Mouse (Mus musculus) macrophage (primary cell): ENCODE results near the gene Odf4. TPM values are rescaled to one million over a fixed set of nuclear protein-coding genes. Genes with fewer than 3 reads are reported as not detected.
"Not testable (repeated sequence)": the region's sequence is repeated elsewhere in the genome, so short reads cannot be mapped to it uniquely, and the experiment has no call there.

Source experiments
- H3K27ac ChIP-seq: fragments of 350-480 bp; formaldehyde crosslinking; 2 replicates; pipeline ENCODE4 v1.9.0; 2021
- H3K36me3 ChIP-seq: fragments of 350-480 bp; formaldehyde crosslinking; 2 replicates; pipeline ENCODE4 v1.9.0; 2021; ENCODE audit errors: inconsistent target
- H3K4me3 ChIP-seq: fragments of 350-480 bp; formaldehyde crosslinking; 2 replicates; pipeline ENCODE4 v1.9.0; 2021; ENCODE audit errors: inconsistent target
- H3K79me2 ChIP-seq: fragments of 350-480 bp; formaldehyde crosslinking; 2 replicates; pipeline ENCODE4 v1.9.0; 2021; ENCODE audit errors: inconsistent target
- WGBS: methylation state at CpG from one replicate; pipeline ENCODE4 v1.1.7; 2026; ENCODE audit warnings: inconsistent platforms; ENCODE audit not compliant: missing documents; 5-methylcytosine and 5-hydroxymethylcytosine counted together
- polyA plus RNA-seq: library from polyadenylated mRNA; stranded (reverse); fragments of 250-400 nt; gene quantifications from 3 replicates; pipeline ENCODE4 v1.2.4, GENCODE M21; 2018; ENCODE audit warnings: inconsistent platforms
- total RNA-seq, 78 experiments: library from RNA; depleted of rRNA; stranded (reverse); fragments of 250-400 nt; gene quantifications; 1 replicate in 9 of 78; 2 replicates in 24 of 78; 3 replicates in 43 of 78; 4 replicates in 2 of 78; pipeline ENCODE4 v1.2.4; 2018; ENCODE audit warnings: inconsistent platforms in 56 of 78

The Odf4 gene
- total RNA-seq (2018; cell fraction: chromatin; rRNA removed) = not detected
- total RNA-seq (2018; cell fraction: cytosol; rRNA removed) = not detected
- total RNA-seq (2018; cell fraction: nucleus; rRNA removed) = not detected
- polyA plus RNA-seq = not detected in 3 replicates

DNA sequence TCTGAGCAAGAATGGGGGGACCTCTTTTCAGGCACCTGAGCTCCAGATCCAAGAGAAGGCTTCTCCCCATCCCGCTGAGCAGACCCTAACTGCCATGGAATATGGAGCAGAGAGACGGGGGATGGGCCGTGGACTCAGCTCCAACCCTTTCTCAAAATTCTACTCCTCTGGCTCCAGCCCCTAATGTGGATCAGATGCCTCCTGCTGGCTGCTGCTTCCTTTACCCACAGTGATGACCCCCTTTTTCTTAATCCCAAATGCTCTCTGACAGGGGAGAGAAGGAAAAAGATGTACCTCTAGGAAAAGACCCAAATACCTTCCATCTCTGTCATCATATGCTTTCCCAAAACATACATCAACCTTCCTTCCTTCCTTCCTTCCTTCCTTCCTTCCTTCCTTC is at the start of gene Odf4:
Gene Odf4, minus strand, starts transcription at position 101 of the 400 bp plus-strand sequence.
- no peak within 1 kb of the TSS for H3K27ac ChIP-seq
- WGBS = 88% methylated on average over 3 of the region's 3 CpGs
- no peaks in the 10 kb centered on the region for H3K79me2 ChIP-seq
- no peak within 1 kb of the TSS for H3K4me3 ChIP-seq
- H3K36me3 ChIP-seq = no peaks in the 10 kb centered on the region

DNA sequence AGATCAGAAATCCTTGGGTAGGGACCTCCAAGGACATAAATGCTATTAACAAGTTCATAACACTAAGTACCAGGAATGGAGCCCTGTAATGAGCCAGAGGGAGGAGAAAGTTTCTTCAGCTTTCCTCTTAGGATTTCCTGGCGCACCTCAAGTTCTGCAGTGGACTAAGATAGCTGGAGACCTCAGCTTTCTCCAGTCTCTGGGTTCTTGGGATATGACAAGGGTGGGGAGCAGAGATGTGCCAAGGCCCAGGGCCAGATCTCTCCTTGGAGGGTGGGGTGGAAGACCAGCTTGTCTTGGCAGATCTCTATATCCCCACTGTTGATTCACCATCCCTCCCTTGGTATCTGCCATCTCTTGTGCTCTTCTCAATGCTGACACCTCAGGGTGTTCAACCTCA is 48.7 kb upstream of the Odf4 start:
- 89% methylated on average over 1 of the region's 1 CpGs for WGBS
- H3K79me2 ChIP-seq = no peaks in the 10 kb centered on the region
- no peak overlapping the region for H3K4me3 ChIP-seq
- H3K36me3 ChIP-seq = no peaks in the 10 kb centered on the region
- no peak overlapping the region for H3K27ac ChIP-seq

DNA sequence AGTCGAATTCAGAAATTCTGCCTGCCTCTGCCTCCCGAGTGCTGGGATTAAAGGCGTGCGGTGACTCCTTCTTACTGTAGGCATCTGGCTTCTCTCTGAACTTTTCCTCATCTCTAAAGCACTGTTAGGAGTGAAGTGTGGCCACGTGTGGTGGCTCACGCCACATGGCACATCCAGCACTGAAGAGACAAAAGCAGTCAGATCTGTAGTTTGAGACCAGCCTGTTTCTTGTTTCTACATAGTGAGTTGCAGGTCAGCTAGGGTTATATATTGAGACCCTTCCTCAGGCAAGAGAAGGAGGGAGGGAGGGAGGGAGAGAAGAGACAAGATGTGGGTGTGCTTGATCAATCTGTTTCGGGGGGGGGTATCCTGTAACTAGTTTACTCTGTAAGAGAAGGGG is 48.2 kb upstream of the Odf4 start, which contains the start of gene Rangrf:
Gene Rangrf, minus strand, starts transcription at position 101 of the 400 bp plus-strand sequence.
- H3K4me3 ChIP-seq = peak within 1 kb of the TSS; percentile 30; the same call in 1 of the 2 replicates
- 94% methylated on average over 7 of the region's 7 CpGs for WGBS
- no peak within 1 kb of the TSS for H3K27ac ChIP-seq

DNA sequence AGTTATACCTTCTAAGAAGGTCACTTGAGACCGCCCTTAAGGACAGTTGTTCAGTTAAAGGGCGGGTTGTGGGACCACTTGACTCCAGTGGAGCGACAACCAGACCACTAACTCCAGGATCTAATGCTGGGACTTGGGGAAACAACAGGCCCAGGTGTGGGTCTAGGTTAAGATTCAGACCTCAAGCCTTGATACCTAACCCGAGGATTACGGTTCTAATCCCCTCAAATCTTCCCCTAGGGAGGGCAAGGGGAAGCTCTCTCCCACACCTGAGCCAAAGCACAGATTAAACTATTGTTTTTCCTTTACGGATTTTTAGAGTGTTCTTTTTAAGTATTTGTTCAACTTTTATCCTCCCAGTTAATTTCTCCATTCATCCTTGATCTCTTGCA is 47.2 kb upstream of the Odf4 start:
- WGBS = 68% methylated on average over 6 of the region's 6 CpGs
- Histone ChIP-seq H3K79me2 (no peaks in the 10 kb centered on the region), H3K27ac (no peak overlapping the region), H3K4me3 (peak overlapping the region; percentile 30), H3K36me3 (no peaks in the 10 kb centered on the region)

More for the DNA sequence above, 48.2 kb upstream of the Odf4 start, which contains the start of gene Rangrf:
- H3K36me3 ChIP-seq = no peaks in the 10 kb centered on the region
- no peaks in the 10 kb centered on the region for H3K79me2 ChIP-seq

DNA sequence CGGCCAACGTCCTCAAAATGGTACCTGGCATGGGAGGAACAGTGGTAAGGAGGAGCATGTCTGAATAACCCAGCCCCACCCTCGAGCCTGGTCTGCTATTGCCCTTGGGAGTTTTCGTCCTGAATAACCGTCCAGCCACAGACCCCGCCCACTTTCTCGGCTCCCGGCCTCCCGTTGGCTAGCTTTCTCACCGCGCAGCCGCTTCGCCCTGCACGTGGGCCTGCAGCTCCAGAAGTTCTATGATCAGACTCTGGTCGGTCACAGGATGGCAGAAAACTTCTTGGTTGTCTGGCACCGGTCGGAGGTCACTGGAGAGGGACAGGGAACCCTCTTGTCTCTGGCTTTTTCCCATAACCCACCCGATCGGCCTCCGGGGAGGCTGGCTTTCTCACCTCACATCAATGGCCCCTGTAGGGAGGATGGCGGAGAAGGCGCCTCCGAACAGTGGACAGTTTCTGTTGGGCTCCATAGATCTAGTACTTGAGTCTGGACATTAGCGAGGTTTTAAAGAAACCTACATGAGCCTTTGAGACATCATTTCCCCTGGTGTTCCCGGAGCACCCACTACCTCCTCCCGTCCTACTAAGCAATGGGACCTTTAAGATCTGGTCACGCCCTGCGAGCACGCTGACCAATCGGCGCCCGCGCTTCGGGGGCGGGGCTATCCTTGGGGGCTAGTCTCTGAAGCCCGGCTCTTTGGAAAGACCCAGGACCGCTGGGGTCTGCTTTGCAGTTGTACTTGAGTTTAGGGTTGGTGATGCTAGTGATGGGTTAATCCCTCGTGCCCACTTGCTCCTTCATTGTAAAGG is 46.6 kb upstream of the Odf4 start:
- not testable (repeated sequence) for H3K27ac ChIP-seq, H3K79me2 ChIP-seq
- 2% methylated on average over 35 of the region's 38 CpGs for WGBS

DNA sequence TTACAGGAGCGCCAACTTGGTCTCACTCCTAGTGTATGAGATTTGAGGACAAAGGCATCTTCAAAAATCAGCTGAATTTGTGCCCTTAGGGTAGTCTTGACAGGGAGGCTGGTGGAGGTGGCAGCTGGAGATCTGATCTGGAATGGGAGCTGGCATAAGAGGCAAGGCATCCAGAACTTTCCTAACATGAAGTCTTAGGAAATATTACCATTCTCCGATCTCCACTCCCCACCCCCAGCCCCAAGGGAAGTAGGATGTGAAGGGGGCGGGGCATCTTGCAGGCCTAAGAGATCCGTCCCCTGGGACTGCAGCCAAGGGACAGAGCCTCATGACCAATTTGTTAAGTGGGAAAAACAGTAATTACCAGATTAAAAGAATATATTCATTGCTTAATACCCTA is 43.4 kb upstream of the Odf4 start:
- no peaks in the 10 kb centered on the region for H3K36me3 ChIP-seq
- H3K79me2 ChIP-seq = no peaks in the 10 kb centered on the region
- H3K4me3 ChIP-seq = no peak overlapping the region
- no peak overlapping the region for H3K27ac ChIP-seq
- WGBS = 86% methylated on average over 4 of the region's 4 CpGs

More for the DNA sequence above, 46.6 kb upstream of the Odf4 start:
- H3K36me3 ChIP-seq = not testable (repeated sequence)
- peak overlapping the region; percentile 30 for H3K4me3 ChIP-seq

DNA sequence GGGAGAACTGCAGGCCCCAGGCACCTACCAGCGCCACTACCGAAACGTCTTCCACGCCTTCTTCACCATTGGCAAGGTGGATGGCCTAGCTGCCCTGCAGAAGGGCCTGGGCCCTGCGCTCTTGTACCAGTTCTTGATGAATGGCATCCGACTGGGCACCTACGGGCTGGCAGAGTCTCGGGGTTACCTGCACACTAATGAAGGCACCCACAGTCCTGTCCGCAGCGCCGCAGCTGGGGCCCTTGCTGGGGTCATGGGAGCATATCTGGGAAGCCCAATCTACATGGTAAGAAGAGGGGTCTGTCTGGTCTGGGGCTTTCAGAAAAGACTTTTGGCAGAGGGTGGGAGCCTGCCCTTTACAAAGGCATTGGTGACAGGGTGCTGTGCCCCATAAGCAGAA is 41.9 kb upstream of the Odf4 start:
- no peak overlapping the region for H3K4me3 ChIP-seq
- no peaks in the 10 kb centered on the region for H3K36me3 ChIP-seq
- no peak overlapping the region for H3K27ac ChIP-seq
- no peaks in the 10 kb centered on the region for H3K79me2 ChIP-seq
- 94% methylated on average over 11 of the region's 11 CpGs for WGBS

DNA sequence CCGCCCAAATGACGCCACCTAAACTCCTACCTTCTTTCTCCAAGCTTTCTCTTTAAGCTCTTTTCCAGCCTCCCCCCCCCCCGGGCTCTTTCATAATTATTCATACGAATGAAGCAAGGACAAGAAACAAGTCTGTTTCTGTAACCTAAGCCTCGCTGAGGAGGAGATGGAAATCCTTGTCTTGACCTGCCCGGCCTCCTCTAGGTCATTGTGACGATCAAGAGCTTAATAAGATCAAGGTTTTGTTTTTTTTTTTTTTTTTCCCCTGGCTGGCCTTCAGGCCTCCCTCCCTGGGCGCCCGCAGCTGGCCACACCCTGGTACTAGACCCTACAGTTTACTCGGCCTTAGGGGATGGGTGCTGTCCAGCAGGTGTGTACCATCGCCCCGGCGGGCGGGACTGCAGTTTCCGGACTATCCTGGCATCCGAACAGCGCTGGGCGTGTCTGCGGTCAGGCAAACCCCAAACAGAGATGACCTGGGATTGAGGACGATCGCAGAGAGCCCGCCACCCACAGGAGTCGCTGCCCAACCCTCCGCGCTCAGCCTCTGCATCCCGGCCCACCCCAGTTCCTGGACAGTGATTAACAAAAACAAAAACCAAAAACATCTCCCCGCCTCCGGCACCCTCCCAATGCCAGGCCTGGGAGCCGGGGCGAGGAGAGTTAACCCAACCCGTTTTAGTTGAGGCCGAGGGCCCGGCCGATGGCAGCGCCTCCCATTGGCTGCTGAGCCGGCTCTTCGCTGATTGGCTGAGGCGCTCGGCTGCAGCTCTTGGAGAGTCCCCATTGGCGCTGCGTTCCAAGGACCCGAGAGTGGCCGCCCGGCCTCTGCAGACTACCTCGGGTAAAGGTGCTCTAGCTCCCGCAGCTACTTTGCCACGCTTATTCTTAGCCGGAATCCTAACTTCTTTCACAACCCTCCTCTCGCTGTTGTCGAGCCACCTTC is 40.7 kb upstream of the Odf4 start, which contains the start of gene Slc25a35:
Gene Slc25a35, plus strand, starts transcription at position 795 of the 946 bp plus-strand sequence.
- Histone ChIP-seq H3K36me3 (no peaks in the 10 kb centered on the region), H3K79me2 (no peaks in the 10 kb centered on the region), H3K27ac (no peak within 1 kb of the TSS), H3K4me3 (peak within 1 kb of the TSS; percentile 55)
- WGBS = 1% methylated on average over 45 of the region's 50 CpGs

DNA sequence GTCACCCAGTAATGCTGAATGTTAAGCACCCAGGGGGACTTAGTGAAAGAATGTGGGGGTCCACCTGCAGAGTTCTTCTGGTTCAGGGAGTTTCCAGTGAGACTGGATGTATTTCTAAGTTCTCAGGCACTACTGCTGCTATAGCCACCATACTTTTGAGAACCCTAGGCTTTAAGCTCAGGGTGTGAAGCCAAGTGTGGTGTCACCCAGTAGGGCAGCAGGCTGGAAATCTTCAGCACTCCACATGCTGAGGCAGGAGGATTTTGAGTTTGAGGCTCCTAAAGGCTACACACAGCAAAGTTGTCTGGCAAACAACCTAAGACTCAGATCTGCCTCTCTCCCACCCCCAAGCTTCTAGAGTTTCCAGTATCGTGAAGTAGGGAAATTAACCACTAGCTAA is 39.7 kb upstream of the Odf4 start:
- Histone ChIP-seq H3K27ac (no peak overlapping the region), H3K36me3 (no peaks in the 10 kb centered on the region), H3K4me3 (no peak overlapping the region), H3K79me2 (no peaks in the 10 kb centered on the region)
- WGBS = 33% methylated on average over 1 of the region's 1 CpGs

DNA sequence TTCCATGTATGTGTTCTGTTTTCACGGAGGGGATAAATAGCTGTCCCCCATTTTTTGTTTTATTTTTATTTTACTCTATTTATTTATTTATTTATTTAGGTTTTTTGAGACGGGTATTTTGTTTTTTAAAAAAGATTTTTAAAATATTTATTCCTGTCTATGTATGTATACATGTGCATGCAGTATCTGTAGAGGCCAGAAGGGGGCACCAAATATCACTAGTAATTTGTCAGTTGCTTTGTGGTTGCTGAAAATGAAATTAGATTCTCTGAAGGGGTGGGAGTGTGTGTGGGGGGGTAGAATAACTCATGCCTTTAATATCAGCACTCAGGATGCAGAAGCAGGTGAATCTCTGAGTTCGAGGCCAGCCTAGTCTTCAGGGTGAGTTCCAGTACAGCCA is 39.0 kb upstream of the Odf4 start:
- Histone ChIP-seq H3K79me2 (no peaks in the 10 kb centered on the region), H3K4me3 (no peak overlapping the region), H3K27ac (no peak overlapping the region), H3K36me3 (no peaks in the 10 kb centered on the region)
- 33% methylated on average over 3 of the region's 3 CpGs for WGBS

DNA sequence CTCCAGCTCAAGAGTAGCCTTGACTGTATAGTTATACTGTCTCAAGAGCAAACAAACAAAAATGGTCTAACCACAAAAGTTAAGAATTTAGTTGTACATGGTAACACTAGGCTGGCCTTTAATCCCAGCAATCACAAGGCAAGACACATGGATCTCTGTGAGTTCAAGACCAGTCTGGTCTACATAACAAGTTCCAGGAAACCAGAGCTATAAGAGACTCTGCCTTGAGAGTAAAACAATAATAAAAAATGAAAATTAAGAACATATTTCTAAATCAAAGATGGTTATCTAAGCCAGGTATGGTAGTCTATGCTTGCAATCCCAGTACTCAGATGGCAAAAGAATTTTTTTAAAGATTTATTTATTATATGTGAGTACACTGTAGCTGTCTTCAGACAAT is 38.2 kb upstream of the Odf4 start:
- Histone ChIP-seq H3K36me3 (no peaks in the 10 kb centered on the region), H3K79me2 (no peaks in the 10 kb centered on the region), H3K27ac (no peak overlapping the region), H3K4me3 (no peak overlapping the region)

DNA sequence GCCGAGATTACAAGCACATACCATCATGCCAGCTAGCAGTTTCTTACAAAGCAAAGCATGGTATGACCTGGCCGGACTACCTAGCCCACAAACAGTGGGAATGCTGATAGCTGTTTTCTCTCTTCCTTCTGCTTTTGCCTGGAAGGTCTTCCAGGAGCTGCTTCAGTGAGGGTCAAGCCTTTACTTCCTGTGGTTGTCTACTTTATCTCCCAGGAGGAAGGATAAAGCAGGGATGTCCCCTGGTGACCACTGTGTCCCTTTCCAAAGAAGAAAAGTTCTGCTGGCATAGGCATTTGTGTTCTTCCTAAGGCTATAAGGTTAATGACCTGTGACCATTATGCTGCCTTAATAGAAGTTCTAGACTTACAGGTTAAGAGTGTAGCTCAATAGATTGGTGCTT is 36.5 kb upstream of the Odf4 start:
- H3K4me3 ChIP-seq = no peak overlapping the region
- H3K27ac ChIP-seq = no peak overlapping the region
- H3K36me3 ChIP-seq = no peaks in the 10 kb centered on the region
- H3K79me2 ChIP-seq = no peaks in the 10 kb centered on the region
- WGBS = 63% methylated on average over 2 of the region's 2 CpGs

DNA sequence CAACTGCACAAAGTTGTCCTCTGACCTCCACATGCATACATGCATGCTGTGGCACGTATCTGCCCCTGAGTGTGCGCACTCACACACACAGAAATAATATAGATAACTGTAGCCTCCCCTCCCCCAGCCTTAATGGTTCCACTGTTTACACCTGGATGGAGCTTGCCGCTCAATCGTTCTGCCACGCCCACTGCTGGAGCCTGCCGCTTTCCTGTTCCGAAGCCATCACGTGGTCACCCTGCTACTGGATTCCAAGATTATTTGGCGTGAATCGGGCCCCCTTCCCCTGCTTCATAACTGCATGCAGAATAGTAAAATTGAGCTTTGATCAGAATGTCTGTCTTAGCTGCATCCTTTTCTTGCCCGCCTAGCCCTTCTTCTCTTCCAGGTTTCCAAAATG is 35.3 kb upstream of the Odf4 start:
- not testable (repeated sequence) for H3K79me2 ChIP-seq, H3K36me3 ChIP-seq, H3K27ac ChIP-seq, H3K4me3 ChIP-seq
- 49% methylated on average over 11 of the region's 11 CpGs for WGBS

DNA sequence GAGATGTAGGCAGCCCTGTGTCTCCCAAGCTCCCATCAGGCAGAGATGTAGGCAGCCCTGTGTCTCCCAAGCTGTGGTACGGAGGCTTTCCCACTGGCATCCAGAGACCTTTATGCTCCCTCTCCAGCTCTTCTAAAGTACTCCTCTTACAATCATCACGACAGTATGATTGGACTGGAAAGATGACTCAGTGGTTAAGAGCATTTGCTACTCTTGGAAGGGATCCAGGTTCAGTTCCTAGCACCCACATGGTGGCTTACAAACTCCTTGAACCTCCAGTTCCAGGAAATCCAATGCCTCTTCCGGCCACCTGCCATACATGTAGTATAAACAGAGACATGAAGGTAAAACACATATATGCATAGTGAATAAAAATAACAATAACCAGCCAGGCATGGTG is 34.7 kb upstream of the Odf4 start:
- no peaks in the 10 kb centered on the region for H3K79me2 ChIP-seq
- no peak overlapping the region for H3K27ac ChIP-seq
- H3K4me3 ChIP-seq = no peak overlapping the region
- 51% methylated on average over 3 of the region's 3 CpGs for WGBS
- no peaks in the 10 kb centered on the region for H3K36me3 ChIP-seq

DNA sequence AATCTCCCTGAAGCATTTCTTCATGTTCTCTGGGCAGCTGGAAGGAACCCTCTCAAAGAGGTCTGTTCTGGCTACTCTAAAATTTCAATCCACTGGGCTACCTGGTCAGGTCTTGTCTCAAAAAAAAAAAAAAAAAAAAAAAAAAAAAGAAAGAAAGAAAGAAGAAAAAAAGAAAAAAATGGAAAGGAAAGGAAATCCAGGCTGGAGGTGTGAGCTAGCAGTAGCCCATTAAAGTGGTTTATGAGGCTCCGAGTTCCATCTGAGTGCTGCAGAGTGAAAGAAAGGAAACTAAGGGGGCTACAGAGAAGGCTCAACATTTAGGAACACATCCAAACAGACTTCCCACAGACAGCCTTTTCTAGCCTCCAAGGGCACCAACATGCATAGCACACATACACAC is 31.1 kb upstream of the Odf4 start:
- Histone ChIP-seq H3K27ac (no peak overlapping the region), H3K79me2 (no peaks in the 10 kb centered on the region), H3K4me3 (no peak overlapping the region), H3K36me3 (no peaks in the 10 kb centered on the region)
- 90% methylated on average over 1 of the region's 1 CpGs for WGBS
